Mouse (Mus musculus): ENCODE measurements around the gene Atp2a3.

Gene Atp2a3

DNA sequence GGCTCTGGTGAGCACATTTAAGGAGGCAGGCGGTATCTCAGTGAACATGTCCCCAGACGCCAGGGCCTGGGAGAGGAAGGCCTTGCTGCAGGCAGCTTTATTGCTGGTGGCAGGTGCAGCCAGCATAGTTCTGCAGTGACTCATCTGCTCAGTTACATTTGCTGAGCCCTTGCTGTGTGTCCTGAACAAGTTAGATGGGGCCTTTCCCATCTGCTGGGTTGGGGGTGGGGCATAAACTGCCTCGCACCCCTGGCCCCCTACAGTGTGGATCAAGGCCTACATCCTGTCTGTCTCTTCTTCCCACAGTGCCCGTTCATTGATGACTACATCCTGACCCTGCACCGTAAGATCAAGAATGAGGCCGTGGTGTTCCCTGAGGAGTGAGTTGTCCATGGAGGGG lies 75.9 kb downstream of the Atp2a3 start:
- DNase-seq (ENCODE audit: low spot score): no peak

- no peak for DNase-seq (ENCODE audit: low spot score)
These were observed 76.7 kb downstream of the Atp2a3 start for GRCm38 (mm10) chr11:73037691-73038090.

DNA sequence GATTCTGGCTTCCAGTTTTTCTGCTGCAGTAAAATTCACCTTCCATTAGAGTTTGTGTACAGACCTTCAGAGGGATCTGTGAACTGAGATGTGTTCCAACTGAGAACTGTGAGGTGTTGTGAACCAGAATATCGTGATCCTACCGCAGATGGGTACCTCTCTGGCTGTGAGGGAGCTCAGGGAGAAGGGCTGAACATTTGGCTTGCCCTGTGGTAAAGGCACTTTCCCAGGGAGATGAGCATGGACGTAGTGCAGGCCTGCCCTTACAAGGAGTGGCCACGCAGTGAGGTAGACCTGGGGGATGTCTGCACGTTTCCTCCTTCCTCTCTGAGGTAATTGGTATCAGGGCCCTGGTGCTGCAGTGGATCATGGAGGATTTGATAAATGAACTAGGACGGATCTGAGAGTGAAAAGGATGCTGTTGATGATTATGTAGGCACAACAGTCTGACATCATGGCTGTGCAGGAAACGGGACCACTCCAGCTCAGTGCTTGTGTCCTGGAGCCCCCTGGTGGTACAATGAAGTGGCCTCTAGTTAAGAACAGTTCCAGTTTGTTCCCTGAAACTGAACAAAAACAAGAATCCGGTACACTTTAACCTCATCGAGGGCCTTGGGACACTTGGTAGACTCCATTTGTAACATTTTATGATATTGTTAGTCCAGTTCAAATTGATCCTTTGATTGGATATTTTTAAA lies 78.3 kb downstream of the Atp2a3 start:
- DNase-seq (ENCODE audit: low spot score): peak; percentile 78

Data from MN1 (cell line).